Mouse (Mus musculus): ENCODE results near the gene Tbl3. TPM values are rescaled to one million over a fixed set of nuclear protein-coding genes. Genes with fewer than 3 reads are reported as not detected.

The Tbl3 gene
- 18.1 and 21.5 TPM in 2 replicates for polyA plus RNA-seq (2015; fragmentation: Nextera tagmentation; extraction: Ambion mirVana)

- Histone ChIP-seq H3K9ac (replicated peaks) (peak within 1 kb of the TSS; percentile 82), H3K36me3 (replicated peaks; ENCODE audit: insufficient read depth, low read length) (peaks cover 16% of the 10 kb centered on the region; the same call in 1 of the 2 replicates), H3K4me2 (ENCODE audit: low read depth, low read length) (peak within 1 kb of the TSS; percentile 93), H3K27me3 (ENCODE audit: insufficient read depth, low read length) (no peaks in the 10 kb centered on the region), H3K9me3 (ENCODE audit: low read length) (no peaks in the 10 kb centered on the region), H3K27ac (ENCODE audit: low read depth) (peak within 1 kb of the TSS; percentile 93), H3K4me3 (ENCODE audit: low read depth, low read length) (peak within 1 kb of the TSS; percentile 86), H3K4me1 (ENCODE audit: insufficient read depth) (peaks cover 14% of the 10 kb centered on the region)
- ATAC-seq (peak; percentile 92), DNase-seq (peak; percentile 95)
- 1% methylated on average over 32 of the region's 32 CpGs for WGBS (ENCODE audit: insufficient replicate concordance)
- no peak for TF ChIP-seq CTCF (IDR thresholded peaks at IDR 0.05; ENCODE audit: low read depth)
- peak; percentile 48; the same call in 1 of the 2 replicates for TF ChIP-seq EP300 (IDR thresholded peaks at IDR 0.05; ENCODE audit: low read depth)
These were observed at the start of gene Tbl3 for GRCm38 (mm10) chr17:24706982-24707800. Gene Tbl3 (minus strand): TSS chr17:24707660.

GRCm38 (mm10) chr17:24752415-24753394 lies 45.2 kb upstream of the Tbl3 start, which contains the start of gene Hs3st6:
Gene Hs3st6 (plus strand): TSS chr17:24752988.
- no peak within 1 kb of the TSS for H3K27ac ChIP-seq (ENCODE audit: low read depth)
- H3K36me3 ChIP-seq (replicated peaks; ENCODE audit: insufficient read depth, low read length) = no peaks in the 10 kb centered on the region
- DNase-seq = peak; percentile 66
- no peak within 1 kb of the TSS for H3K9ac ChIP-seq (replicated peaks)
- 1% methylated on average over 55 of the region's 82 CpGs for WGBS (ENCODE audit: insufficient replicate concordance)
- peaks cover 14% of the 10 kb centered on the region for H3K4me1 ChIP-seq (ENCODE audit: insufficient read depth)
- peak; percentile 91 for ATAC-seq
- H3K27me3 ChIP-seq (ENCODE audit: insufficient read depth, low read length) = peaks cover 58% of the 10 kb centered on the region
- no peak for TF ChIP-seq EP300 (IDR thresholded peaks at IDR 0.05; ENCODE audit: low read depth)
- no peak for TF ChIP-seq CTCF (IDR thresholded peaks at IDR 0.05; ENCODE audit: low read depth)
- H3K4me3 ChIP-seq (ENCODE audit: low read depth, low read length) = peak within 1 kb of the TSS; percentile 54
- no peaks in the 10 kb centered on the region for H3K9me3 ChIP-seq (ENCODE audit: low read length)
- peak within 1 kb of the TSS; percentile 86 for H3K4me2 ChIP-seq (ENCODE audit: low read depth, low read length)

GRCm38 (mm10) chr17:24751528-24751927 lies 44.1 kb upstream of the Tbl3 start:
- WGBS (ENCODE audit: insufficient replicate concordance) = 22% methylated on average over 4 of the region's 4 CpGs
- H3K4me3 ChIP-seq (ENCODE audit: low read depth, low read length) = no peak overlapping the region
- peaks cover 58% of the 10 kb centered on the region for H3K27me3 ChIP-seq (ENCODE audit: insufficient read depth, low read length)
- ATAC-seq = no peak
- no peak overlapping the region for H3K27ac ChIP-seq (ENCODE audit: low read depth)
- peaks cover 14% of the 10 kb centered on the region for H3K4me1 ChIP-seq (ENCODE audit: insufficient read depth)
- H3K4me2 ChIP-seq (ENCODE audit: low read depth, low read length) = no peak overlapping the region
- DNase-seq = no peak
- no peak for TF ChIP-seq CTCF (IDR thresholded peaks at IDR 0.05; ENCODE audit: low read depth)
- no peak for TF ChIP-seq EP300 (IDR thresholded peaks at IDR 0.05; ENCODE audit: low read depth)
- H3K36me3 ChIP-seq (replicated peaks; ENCODE audit: insufficient read depth, low read length) = no peaks in the 10 kb centered on the region
- no peaks in the 10 kb centered on the region for H3K9me3 ChIP-seq (ENCODE audit: low read length)
- no peak overlapping the region for H3K9ac ChIP-seq (replicated peaks)

GRCm38 (mm10) chr17:24746986-24747385 lies 39.5 kb upstream of the Tbl3 start:
- H3K9ac ChIP-seq (replicated peaks) = no peak overlapping the region
- TF ChIP-seq CTCF (IDR thresholded peaks at IDR 0.05; ENCODE audit: low read depth) (no peak), EP300 (IDR thresholded peaks at IDR 0.05; ENCODE audit: low read depth) (no peak)
- 52% methylated on average over 4 of the region's 4 CpGs for WGBS (ENCODE audit: insufficient replicate concordance)

GRCm38 (mm10) chr17:24745526-24746497 lies 38.4 kb upstream of the Tbl3 start:
- no peak for TF ChIP-seq EP300 (IDR thresholded peaks at IDR 0.05; ENCODE audit: low read depth)
- TF ChIP-seq CTCF (IDR thresholded peaks at IDR 0.05; ENCODE audit: low read depth) = peak; percentile 96
- Histone ChIP-seq H3K27me3 (ENCODE audit: insufficient read depth, low read length) (peaks cover 6% of the 10 kb centered on the region), H3K9me3 (ENCODE audit: low read length) (no peaks in the 10 kb centered on the region), H3K4me2 (ENCODE audit: low read depth, low read length) (no peak overlapping the region), H3K9ac (replicated peaks) (no peak overlapping the region), H3K27ac (ENCODE audit: low read depth) (no peak overlapping the region), H3K4me3 (ENCODE audit: low read depth, low read length) (no peak overlapping the region), H3K36me3 (replicated peaks; ENCODE audit: insufficient read depth, low read length) (peaks cover 15% of the 10 kb centered on the region), H3K4me1 (ENCODE audit: insufficient read depth) (peaks cover 10% of the 10 kb centered on the region)
- WGBS (ENCODE audit: insufficient replicate concordance) = 25% methylated on average over 7 of the region's 7 CpGs
- peak; percentile 86 for DNase-seq
- ATAC-seq = peak; percentile 51

More at GRCm38 (mm10) chr17:24746986-24747385, 39.5 kb upstream of the Tbl3 start:
- DNase-seq (no peak), ATAC-seq (no peak)
- H3K4me2 ChIP-seq (ENCODE audit: low read depth, low read length) = no peak overlapping the region
- no peak overlapping the region for H3K27ac ChIP-seq (ENCODE audit: low read depth)
- H3K4me1 ChIP-seq (ENCODE audit: insufficient read depth) = peaks cover 7% of the 10 kb centered on the region
- peaks cover 7% of the 10 kb centered on the region for H3K36me3 ChIP-seq (replicated peaks; ENCODE audit: insufficient read depth, low read length)
- peaks cover 17% of the 10 kb centered on the region for H3K27me3 ChIP-seq (ENCODE audit: insufficient read depth, low read length)
- no peaks in the 10 kb centered on the region for H3K9me3 ChIP-seq (ENCODE audit: low read length)
- H3K4me3 ChIP-seq (ENCODE audit: low read depth, low read length) = no peak overlapping the region

Data from liver, postnatal 0 days (tissue).